Mouse (Mus musculus): ENCODE data around the gene Fndc8. TPM values are rescaled to one million over a fixed set of nuclear protein-coding genes. Genes with fewer than 3 reads are reported as not detected.
"Not testable (repeated sequence)": the region's sequence is repeated elsewhere in the genome, so short reads cannot be mapped to it uniquely, and the experiment has no call there.

Gene Fndc8
- total RNA-seq, 1 experiment = not detected

GRCm38 (mm10) chr11:82910679-82911389, 18.9 kb downstream of the Fndc8 start:
- Histone ChIP-seq H3K9ac (ENCODE audit: insufficient read depth, low read depth, low read length, poor library complexity, severe bottlenecking) (no peak overlapping the region), H3K27ac (ENCODE audit: insufficient read depth, low read depth, low read length, poor library complexity, severe bottlenecking) (no peak overlapping the region), H3K4me1 (ENCODE audit: control insufficient read depth in 2 of 2, insufficient read depth in 2 of 2, low read length in 2 of 2, poor library complexity in 1 of 2) (peaks cover 0 to 14% of the 10 kb centered on the region in 2 experiments; a peak in 1 of 4 replicates), H3K36me3 (ENCODE audit: control insufficient read depth, insufficient read depth, low read length, poor library complexity, severe bottlenecking) (peaks cover 6% of the 10 kb centered on the region; the same call in 1 of the 2 replicates), H3K4me3 (ENCODE audit: insufficient read depth in 1 of 2, low read depth in 1 of 2, low read length in 2 of 2, poor library complexity in 1 of 2, severe bottlenecking in 1 of 2) (no peak overlapping the region), H3K9me3 (ENCODE audit: control insufficient read depth, insufficient read depth, low read depth, low read length) (no peaks in the 10 kb centered on the region)
- DNase-seq (ENCODE audit: low read depth, low spot score) = no peak
- TF ChIP-seq HCFC1 (IDR thresholded peaks at IDR 0.05; ENCODE audit: borderline replicate concordance, insufficient read depth, low read length) (no peak), MAFK (IDR thresholded peaks at IDR 0.05; ENCODE audit: insufficient read depth, low read depth, low read length) (no peak)
- in situ Hi-C loops (cut with MboI; ENCODE audit: low sequenced_read_pairs in 2 of 2, unreplicated experiment in 2 of 2) = loop anchor here in 1 of 2 experiments (10.0 kb wide), 1 partner anchor 134 kb away; no protein-coding TSS in a partner anchor

DNA sequence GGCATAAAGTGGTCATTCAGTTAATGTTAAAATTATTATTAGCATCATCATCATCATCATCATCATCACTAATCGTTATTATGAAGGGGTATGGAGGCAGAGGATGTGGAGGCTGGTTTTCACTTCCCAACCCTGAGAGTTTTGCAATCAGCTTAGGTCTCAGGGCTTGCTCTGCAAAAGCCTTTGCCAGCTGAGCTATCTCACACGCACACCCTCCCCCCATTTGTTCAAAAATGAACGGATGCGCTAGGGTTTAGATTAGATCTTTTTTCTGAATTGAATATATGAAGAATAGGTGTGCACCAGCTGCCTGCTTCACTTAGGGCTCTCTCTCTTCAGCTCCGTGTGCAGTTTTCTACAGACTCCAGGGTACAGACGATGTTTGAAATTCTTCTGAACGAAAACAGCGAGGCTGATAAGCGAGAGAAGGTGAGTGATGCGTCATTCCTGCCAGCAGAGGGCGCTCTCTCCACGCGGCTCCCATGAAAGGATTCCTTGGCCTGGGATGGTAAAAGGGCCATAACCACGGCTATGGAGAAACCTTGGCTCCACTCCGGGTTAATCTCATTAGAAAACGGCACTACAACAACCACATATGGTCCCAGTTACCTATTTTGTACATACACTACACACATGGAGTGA, 22.9 kb downstream of the Fndc8 start:
- no peak overlapping the region for H3K9ac ChIP-seq (ENCODE audit: insufficient read depth, low read depth, low read length, poor library complexity, severe bottlenecking)
- H3K4me1 ChIP-seq (ENCODE audit: control insufficient read depth in 2 of 2, insufficient read depth in 2 of 2, low read length in 2 of 2, poor library complexity in 1 of 2) = peaks cover 0 to 6% of the 10 kb centered on the region in 2 experiments; a peak in 1 of 4 replicates
- H3K9me3 ChIP-seq (ENCODE audit: control insufficient read depth, insufficient read depth, low read depth, low read length) = no peaks in the 10 kb centered on the region
- no peaks in the 10 kb centered on the region for H3K36me3 ChIP-seq (ENCODE audit: control insufficient read depth, insufficient read depth, low read length, poor library complexity, severe bottlenecking)
- in situ Hi-C loops (cut with MboI; ENCODE audit: low sequenced_read_pairs in 2 of 2, unreplicated experiment in 2 of 2) = loop anchor here in 1 of 2 experiments (10.0 kb wide), 1 partner anchor 130 kb away; no protein-coding TSS in a partner anchor
- peak overlapping the region in 1 of 2 experiments; percentile 40; a peak in 1 of 4 replicates for H3K4me3 ChIP-seq (ENCODE audit: insufficient read depth in 1 of 2, low read depth in 1 of 2, low read length in 2 of 2, poor library complexity in 1 of 2, severe bottlenecking in 1 of 2)
- DNase-seq (ENCODE audit: low read depth, low spot score) = peak; percentile 76
- H3K27ac ChIP-seq (ENCODE audit: insufficient read depth, low read depth, low read length, poor library complexity, severe bottlenecking) = no peak overlapping the region
- no peak for TF ChIP-seq ZNF384 (IDR thresholded peaks at IDR 0.05; ENCODE audit: low read depth, low read length)
- TF ChIP-seq HCFC1 (IDR thresholded peaks at IDR 0.05; ENCODE audit: borderline replicate concordance, insufficient read depth, low read length) = no peak
- TF ChIP-seq ZC3H11A (IDR thresholded peaks at IDR 0.05; ENCODE audit: borderline replicate concordance, low read depth, low read length) = peak; percentile 31; the same call in 1 of the 2 replicates
- TF ChIP-seq MAFK (IDR thresholded peaks at IDR 0.05; ENCODE audit: insufficient read depth, low read depth, low read length) = no peak

GRCm38 (mm10) chr11:82920768-82921167, 28.8 kb downstream of the Fndc8 start:
- in situ Hi-C loops (cut with MboI; ENCODE audit: low sequenced_read_pairs in 2 of 2, unreplicated experiment in 2 of 2) = no loop called here
- Histone ChIP-seq H3K27ac (ENCODE audit: insufficient read depth, low read depth, low read length, poor library complexity, severe bottlenecking) (no peak overlapping the region), H3K4me1 (ENCODE audit: control insufficient read depth in 2 of 2, insufficient read depth in 2 of 2, low read length in 2 of 2, poor library complexity in 1 of 2) (no peaks in the 10 kb centered on the region), H3K9ac (ENCODE audit: insufficient read depth, low read depth, low read length, poor library complexity, severe bottlenecking) (no peak overlapping the region), H3K4me3 (ENCODE audit: insufficient read depth in 1 of 2, low read depth in 1 of 2, low read length in 2 of 2, poor library complexity in 1 of 2, severe bottlenecking in 1 of 2) (no peak overlapping the region), H3K9me3 (ENCODE audit: control insufficient read depth, insufficient read depth, low read depth, low read length) (no peaks in the 10 kb centered on the region), H3K36me3 (ENCODE audit: control insufficient read depth, insufficient read depth, low read length, poor library complexity, severe bottlenecking) (no peaks in the 10 kb centered on the region)
- TF ChIP-seq ZNF384 (IDR thresholded peaks at IDR 0.05; ENCODE audit: low read depth, low read length) = no peak
- TF ChIP-seq HCFC1 (IDR thresholded peaks at IDR 0.05; ENCODE audit: borderline replicate concordance, insufficient read depth, low read length) = no peak
- no peak for TF ChIP-seq CHD2 (IDR thresholded peaks at IDR 0.05; ENCODE audit: low read depth, low read length)
- no peak for TF ChIP-seq ZC3H11A (IDR thresholded peaks at IDR 0.05; ENCODE audit: borderline replicate concordance, low read depth, low read length)
- no peak for TF ChIP-seq MAFK (IDR thresholded peaks at IDR 0.05; ENCODE audit: insufficient read depth, low read depth, low read length)
- DNase-seq (ENCODE audit: low read depth, low spot score) = no peak

DNA sequence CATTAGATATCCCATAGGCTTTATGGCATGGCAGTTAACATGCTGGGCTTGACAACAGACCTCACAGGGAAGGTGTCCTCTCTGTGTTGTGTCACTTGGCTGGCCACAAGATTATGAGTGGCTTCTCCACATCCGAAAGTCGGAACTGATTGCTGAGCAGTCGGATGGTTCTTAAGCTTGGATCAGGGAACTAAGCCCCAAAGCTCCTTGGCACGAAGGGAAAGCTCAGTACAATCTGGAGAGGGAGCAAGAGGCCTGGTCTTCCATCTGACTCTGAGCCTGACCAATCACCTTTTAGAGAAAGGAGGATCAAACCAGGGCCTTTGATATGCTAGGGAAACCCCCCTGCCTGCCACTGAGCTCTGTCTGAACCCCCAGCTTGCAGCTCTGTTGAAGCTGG, 29.8 kb downstream of the Fndc8 start:
- H3K9me3 ChIP-seq (ENCODE audit: control insufficient read depth, insufficient read depth, low read depth, low read length) = no peaks in the 10 kb centered on the region
- H3K27ac ChIP-seq (ENCODE audit: insufficient read depth, low read depth, low read length, poor library complexity, severe bottlenecking) = no peak overlapping the region
- in situ Hi-C loops (cut with MboI; ENCODE audit: low sequenced_read_pairs in 2 of 2, unreplicated experiment in 2 of 2) = no loop called here
- H3K36me3 ChIP-seq (ENCODE audit: control insufficient read depth, insufficient read depth, low read length, poor library complexity, severe bottlenecking) = no peaks in the 10 kb centered on the region
- H3K4me3 ChIP-seq (ENCODE audit: insufficient read depth in 1 of 2, low read depth in 1 of 2, low read length in 2 of 2, poor library complexity in 1 of 2, severe bottlenecking in 1 of 2) = no peak overlapping the region
- no peak for DNase-seq (ENCODE audit: low read depth, low spot score)
- H3K4me1 ChIP-seq (ENCODE audit: control insufficient read depth in 2 of 2, insufficient read depth in 2 of 2, low read length in 2 of 2, poor library complexity in 1 of 2) = no peaks in the 10 kb centered on the region
- TF ChIP-seq HCFC1 (IDR thresholded peaks at IDR 0.05; ENCODE audit: borderline replicate concordance, insufficient read depth, low read length) (no peak), CHD2 (IDR thresholded peaks at IDR 0.05; ENCODE audit: low read depth, low read length) (no peak)
- H3K9ac ChIP-seq (ENCODE audit: insufficient read depth, low read depth, low read length, poor library complexity, severe bottlenecking) = no peak overlapping the region

- DNase-seq (ENCODE audit: low read depth, low spot score); H3K9ac ChIP-seq (ENCODE audit: insufficient read depth, low read depth, low read length, poor library complexity, severe bottlenecking); H3K4me1 ChIP-seq (ENCODE audit: control insufficient read depth in 2 of 2, insufficient read depth in 2 of 2, low read length in 2 of 2, poor library complexity in 1 of 2): not testable (repeated sequence)
Observed at GRCm38 (mm10) chr11:82923910-82924309, 32.0 kb downstream of the Fndc8 start.

More at GRCm38 (mm10) chr11:82923910-82924309, 32.0 kb downstream of the Fndc8 start:
- H3K36me3 ChIP-seq (ENCODE audit: control insufficient read depth, insufficient read depth, low read length, poor library complexity, severe bottlenecking); H3K4me3 ChIP-seq (ENCODE audit: insufficient read depth in 1 of 2, low read depth in 1 of 2, low read length in 2 of 2, poor library complexity in 1 of 2, severe bottlenecking in 1 of 2); in situ Hi-C loops (cut with MboI; ENCODE audit: low sequenced_read_pairs in 2 of 2, unreplicated experiment in 2 of 2); H3K9me3 ChIP-seq (ENCODE audit: control insufficient read depth, insufficient read depth, low read depth, low read length); H3K27ac ChIP-seq (ENCODE audit: insufficient read depth, low read depth, low read length, poor library complexity, severe bottlenecking): not testable (repeated sequence)

Measured in ES-E14 (cell line).